Mouse (Mus musculus): ENCODE results near the gene Pde8b. TPM values are rescaled to one million over a fixed set of nuclear protein-coding genes. Genes with fewer than 3 reads are reported as not detected.

Pde8b gene
- polyA plus RNA-seq, 1 experiment from 2014 or later, result 1.4 TPM

- 91% methylated on average over 7 of the region's 7 CpGs for WGBS
- no peaks in the 10 kb centered on the region for H3K27me3 ChIP-seq (ENCODE audit: control insufficient read depth, insufficient read depth, low read length)
Measured at GRCm38 (mm10) chr13:95011546-95012257, 238.4 kb downstream of the Pde8b start.

GRCm38 (mm10) chr13:95009261-95009660, 240.9 kb downstream of the Pde8b start:
- Histone ChIP-seq H3K27ac (replicated peaks; ENCODE audit: low read depth, low read length) (no peak overlapping the region), H3K36me3 (replicated peaks; ENCODE audit: control insufficient read depth, insufficient read depth, low read depth, low read length) (no peaks in the 10 kb centered on the region), H3K4me3 (ENCODE audit: low read depth, low read length) (no peak overlapping the region), H3K4me1 (ENCODE audit: control insufficient read depth, insufficient read depth, low read length) (no peaks in the 10 kb centered on the region), H3K9ac (replicated peaks; ENCODE audit: low read length) (no peak overlapping the region), H3K9me3 (replicated peaks; ENCODE audit: control insufficient read depth, low read length) (no peaks in the 10 kb centered on the region), H3K4me2 (ENCODE audit: low read depth, low read length) (no peak overlapping the region), H3K27me3 (ENCODE audit: control insufficient read depth, insufficient read depth, low read length) (no peaks in the 10 kb centered on the region)
- ATAC-seq (replicated peaks; ENCODE audit: insufficient number of reproducible peaks, low FRiP score, low TSS enrichment, low read depth) (no peak), DNase-seq (ENCODE audit: low spot score) (no peak)
- 85% methylated on average over 7 of the region's 7 CpGs for WGBS

More at GRCm38 (mm10) chr13:95011546-95012257, 238.4 kb downstream of the Pde8b start:
- Histone ChIP-seq H3K9me3 (replicated peaks; ENCODE audit: control insufficient read depth, low read length) (no peaks in the 10 kb centered on the region), H3K36me3 (replicated peaks; ENCODE audit: control insufficient read depth, insufficient read depth, low read depth, low read length) (no peaks in the 10 kb centered on the region), H3K9ac (replicated peaks; ENCODE audit: low read length) (no peak overlapping the region), H3K27ac (replicated peaks; ENCODE audit: low read depth, low read length) (no peak overlapping the region), H3K4me1 (ENCODE audit: control insufficient read depth, insufficient read depth, low read length) (no peaks in the 10 kb centered on the region), H3K4me2 (ENCODE audit: low read depth, low read length) (no peak overlapping the region), H3K4me3 (ENCODE audit: low read depth, low read length) (no peak overlapping the region)
- ATAC-seq (replicated peaks; ENCODE audit: insufficient number of reproducible peaks, low FRiP score, low TSS enrichment, low read depth) (no peak), DNase-seq (ENCODE audit: low spot score) (no peak)

DNA sequence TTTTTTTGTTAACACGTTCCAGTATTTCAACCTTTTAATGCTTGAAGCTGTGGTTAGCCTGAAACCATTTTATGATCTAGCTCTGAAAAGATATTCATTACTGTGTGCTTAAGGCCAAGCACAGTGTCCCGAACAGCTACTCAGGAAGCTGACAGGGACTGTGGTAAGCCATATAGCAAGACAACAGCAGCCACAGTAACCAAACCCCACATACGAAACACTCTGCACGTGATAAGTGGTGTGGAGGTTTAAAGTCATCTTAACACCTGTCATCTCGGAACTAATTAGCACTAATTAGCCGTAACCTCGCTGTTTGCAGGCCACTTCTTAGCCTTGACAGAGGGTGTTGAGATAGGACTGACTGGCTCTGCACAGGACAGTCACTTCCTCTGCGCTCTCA, 242.9 kb downstream of the Pde8b start:
- no peak for ATAC-seq (replicated peaks; ENCODE audit: insufficient number of reproducible peaks, low FRiP score, low TSS enrichment, low read depth)
- H3K4me1 ChIP-seq (ENCODE audit: control insufficient read depth, insufficient read depth, low read length), result no peaks in the 10 kb centered on the region
- no peak for DNase-seq (ENCODE audit: low spot score)
- H3K9me3 ChIP-seq (replicated peaks; ENCODE audit: control insufficient read depth, low read length), result no peaks in the 10 kb centered on the region
- WGBS, result 74% methylated on average over 8 of the region's 8 CpGs
- H3K4me3 ChIP-seq (ENCODE audit: low read depth, low read length), result no peak overlapping the region
- no peaks in the 10 kb centered on the region for H3K27me3 ChIP-seq (ENCODE audit: control insufficient read depth, insufficient read depth, low read length)
- no peak overlapping the region for H3K4me2 ChIP-seq (ENCODE audit: low read depth, low read length)
- no peaks in the 10 kb centered on the region for H3K36me3 ChIP-seq (replicated peaks; ENCODE audit: control insufficient read depth, insufficient read depth, low read depth, low read length)
- H3K27ac ChIP-seq (replicated peaks; ENCODE audit: low read depth, low read length), result no peak overlapping the region
- no peak overlapping the region for H3K9ac ChIP-seq (replicated peaks; ENCODE audit: low read length)

DNA sequence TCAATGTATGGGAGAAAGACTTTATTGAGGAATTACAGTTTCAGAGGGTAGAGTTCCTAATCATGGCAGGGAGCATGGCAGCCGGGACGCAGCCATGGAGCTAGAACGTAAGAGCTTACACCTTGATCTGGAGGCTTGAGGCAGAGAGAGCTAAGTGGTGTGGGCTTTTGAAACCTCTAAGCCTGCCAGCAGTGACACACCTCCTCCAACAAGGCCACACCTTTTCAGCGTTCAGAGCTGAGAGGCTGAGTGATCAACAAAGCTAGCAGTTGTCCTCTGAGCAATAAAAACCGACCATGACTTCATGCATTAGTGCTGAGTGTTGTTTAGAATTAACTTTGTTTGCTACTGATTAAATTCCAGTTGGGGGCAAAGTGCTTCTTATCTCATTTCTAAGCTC, 259.6 kb downstream of the Pde8b start:
- H3K4me3 ChIP-seq (ENCODE audit: low read depth, low read length), result no peak overlapping the region
- no peaks in the 10 kb centered on the region for H3K27me3 ChIP-seq (ENCODE audit: control insufficient read depth, insufficient read depth, low read length)
- H3K27ac ChIP-seq (replicated peaks; ENCODE audit: low read depth, low read length), result no peak overlapping the region
- H3K4me2 ChIP-seq (ENCODE audit: low read depth, low read length), result no peak overlapping the region
- WGBS, result 76% methylated on average over 5 of the region's 5 CpGs
- no peaks in the 10 kb centered on the region for H3K4me1 ChIP-seq (ENCODE audit: control insufficient read depth, insufficient read depth, low read length)
- ATAC-seq (replicated peaks; ENCODE audit: insufficient number of reproducible peaks, low FRiP score, low TSS enrichment, low read depth) (no peak), DNase-seq (ENCODE audit: low spot score) (no peak)
- H3K36me3 ChIP-seq (replicated peaks; ENCODE audit: control insufficient read depth, insufficient read depth, low read depth, low read length), result no peaks in the 10 kb centered on the region
- no peaks in the 10 kb centered on the region for H3K9me3 ChIP-seq (replicated peaks; ENCODE audit: control insufficient read depth, low read length)
- no peak overlapping the region for H3K9ac ChIP-seq (replicated peaks; ENCODE audit: low read length)

GRCm38 (mm10) chr13:94979081-94979480, 271.1 kb downstream of the Pde8b start:
- H3K4me3 ChIP-seq (ENCODE audit: low read depth, low read length), result no peak overlapping the region
- no peaks in the 10 kb centered on the region for H3K4me1 ChIP-seq (ENCODE audit: control insufficient read depth, insufficient read depth, low read length)
- ATAC-seq (replicated peaks; ENCODE audit: insufficient number of reproducible peaks, low FRiP score, low TSS enrichment, low read depth), result no peak
- 51% methylated on average over 7 of the region's 7 CpGs for WGBS
- H3K27ac ChIP-seq (replicated peaks; ENCODE audit: low read depth, low read length), result no peak overlapping the region
- no peaks in the 10 kb centered on the region for H3K36me3 ChIP-seq (replicated peaks; ENCODE audit: control insufficient read depth, insufficient read depth, low read depth, low read length)
- H3K9ac ChIP-seq (replicated peaks; ENCODE audit: low read length), result no peak overlapping the region
- no peak for DNase-seq (ENCODE audit: low spot score)
- H3K9me3 ChIP-seq (replicated peaks; ENCODE audit: control insufficient read depth, low read length), result no peaks in the 10 kb centered on the region
- H3K4me2 ChIP-seq (ENCODE audit: low read depth, low read length), result no peak overlapping the region
- H3K27me3 ChIP-seq (ENCODE audit: control insufficient read depth, insufficient read depth, low read length), result no peaks in the 10 kb centered on the region

- peak within 1 kb of the TSS; percentile 97 for H3K9ac ChIP-seq (replicated peaks; ENCODE audit: low read length)
- H3K4me2 ChIP-seq (ENCODE audit: low read depth, low read length), result peak within 1 kb of the TSS; percentile 42
- peak within 1 kb of the TSS; percentile 94 for H3K27ac ChIP-seq (replicated peaks; ENCODE audit: low read depth, low read length)
- ATAC-seq (replicated peaks; ENCODE audit: insufficient number of reproducible peaks, low FRiP score, low TSS enrichment, low read depth) (peak; percentile 95), DNase-seq (ENCODE audit: low spot score) (peak; percentile 95)
- H3K27me3 ChIP-seq (ENCODE audit: control insufficient read depth, insufficient read depth, low read length), result no peaks in the 10 kb centered on the region
- WGBS, result 2% methylated on average over 62 of the region's 68 CpGs
- no peaks in the 10 kb centered on the region for H3K36me3 ChIP-seq (replicated peaks; ENCODE audit: control insufficient read depth, insufficient read depth, low read depth, low read length)
- no peaks in the 10 kb centered on the region for H3K4me1 ChIP-seq (ENCODE audit: control insufficient read depth, insufficient read depth, low read length)
- no peaks in the 10 kb centered on the region for H3K9me3 ChIP-seq (replicated peaks; ENCODE audit: control insufficient read depth, low read length)
- peak within 1 kb of the TSS; percentile 81 for H3K4me3 ChIP-seq (ENCODE audit: low read depth, low read length)
Measured at GRCm38 (mm10) chr13:94976219-94977186, 273.6 kb downstream of the Pde8b start, which contains the start of gene Wdr41. TSS of gene Wdr41 (plus strand) at chr13:94976344.

GRCm38 (mm10) chr13:94975828-94976218, 274.3 kb downstream of the Pde8b start:
- ATAC-seq (replicated peaks; ENCODE audit: insufficient number of reproducible peaks, low FRiP score, low TSS enrichment, low read depth) (no peak), DNase-seq (ENCODE audit: low spot score) (peak; percentile 6)
- WGBS, result 27% methylated on average over 9 of the region's 9 CpGs
- no peaks in the 10 kb centered on the region for H3K36me3 ChIP-seq (replicated peaks; ENCODE audit: control insufficient read depth, insufficient read depth, low read depth, low read length)
- peak overlapping the region; percentile 42 for H3K4me2 ChIP-seq (ENCODE audit: low read depth, low read length)
- peak overlapping the region; percentile 81; the same call in 1 of the 2 replicates for H3K4me3 ChIP-seq (ENCODE audit: low read depth, low read length)
- H3K9me3 ChIP-seq (replicated peaks; ENCODE audit: control insufficient read depth, low read length), result no peaks in the 10 kb centered on the region
- peak overlapping the region; percentile 97; the same call in 1 of the 2 replicates for H3K9ac ChIP-seq (replicated peaks; ENCODE audit: low read length)
- no peaks in the 10 kb centered on the region for H3K27me3 ChIP-seq (ENCODE audit: control insufficient read depth, insufficient read depth, low read length)
- H3K27ac ChIP-seq (replicated peaks; ENCODE audit: low read depth, low read length), result no peak overlapping the region
- H3K4me1 ChIP-seq (ENCODE audit: control insufficient read depth, insufficient read depth, low read length), result no peaks in the 10 kb centered on the region

Data from embryonic facial prominence, embryonic 11.5 days (tissue).